Mouse (Mus musculus): ENCODE measurements at regions not wholly inside any gene's neighbourhood (a gene's known extent, or its start where the extent isn't known, plus 50 kb on each side); places are given as distances from the start of the nearest gene placed in this dataset.

- TF ChIP-seq CTCF (conservative IDR thresholded peaks at IDR 0.05; ENCODE audit: low read length) (no peak), POU5F1 (IDR thresholded peaks at IDR 0.05; ENCODE audit: borderline replicate concordance, low read length) (no peak)
Observed at GRCm38 (mm10) chr16:76718809-76719208, 294.7 kb upstream of the Usp25 start.

Measured in E14TG2a.4 (cell line).